Mouse (Mus musculus) T-helper 1 cell (primary cell): ENCODE measurements around the gene Slc13a3.
"Not testable (repeated sequence)": the region's sequence is repeated elsewhere in the genome, so short reads cannot be mapped to it uniquely, and the experiment has no call there.

ENCODE experiments used
- in situ Hi-C: fragments of 300-600 bp; cut with MboI, MseI; formaldehyde crosslinking; loops from one replicate; pipeline ENCODE4 v1.15.1; 2025; ENCODE audit warnings: high pct_unique_total_duplicates

Slc13a3 gene

GRCm38 (mm10) chr2:165473003-165473402 lies at the start of gene Slc13a3:
Gene Slc13a3, minus strand, starts transcription at chr2:165473230.
- in situ Hi-C loops: no loop called here

- in situ Hi-C loops: no loop called here
Observed at GRCm38 (mm10) chr2:165515178-165515728, 42.2 kb upstream of the Slc13a3 start.

- in situ Hi-C loops: no loop called here
Observed at GRCm38 (mm10) chr2:165512870-165513600, 40.0 kb upstream of the Slc13a3 start.

- in situ Hi-C loops: no loop called here
Observed at GRCm38 (mm10) chr2:165512426-165512825, 39.4 kb upstream of the Slc13a3 start.

- in situ Hi-C loops: not testable (repeated sequence)
Observed at GRCm38 (mm10) chr2:165511530-165511929, 38.5 kb upstream of the Slc13a3 start.

- in situ Hi-C loops: not testable (repeated sequence)
Observed at GRCm38 (mm10) chr2:165510914-165511458, 38.0 kb upstream of the Slc13a3 start.

- in situ Hi-C loops: no loop called here
Observed at GRCm38 (mm10) chr2:165510466-165510865, 37.4 kb upstream of the Slc13a3 start.

- in situ Hi-C loops: no loop called here
Observed at GRCm38 (mm10) chr2:165509686-165510085, 36.7 kb upstream of the Slc13a3 start.

GRCm38 (mm10) chr2:165503259-165504203 lies 30.5 kb upstream of the Slc13a3 start, which contains the start of gene Slc2a10:
Gene Slc2a10, plus strand, starts transcription at chr2:165503787.
- in situ Hi-C loops: no loop called here

- in situ Hi-C loops: no loop called here
Observed at GRCm38 (mm10) chr2:165498816-165499215, 25.8 kb upstream of the Slc13a3 start.

- in situ Hi-C loops: no loop called here
Observed at GRCm38 (mm10) chr2:165497706-165498275, 24.8 kb upstream of the Slc13a3 start.

- in situ Hi-C loops: no loop called here
Observed at GRCm38 (mm10) chr2:165496251-165496650, 23.2 kb upstream of the Slc13a3 start.

GRCm38 (mm10) chr2:165494495-165494894 lies 21.5 kb upstream of the Slc13a3 start:
- in situ Hi-C loops: loop anchor here (5.0 kb wide), 2 partner anchors 132 to 1303 kb away; no protein-coding TSS in a partner anchor

GRCm38 (mm10) chr2:165493587-165494210 lies 20.7 kb upstream of the Slc13a3 start:
- in situ Hi-C loops: loop anchor here (5.0 kb wide), 2 partner anchors 131 to 1304 kb away; no protein-coding TSS in a partner anchor

- in situ Hi-C loops: loop anchor here (5.0 kb wide), 2 partner anchors 131 to 1304 kb away; no protein-coding TSS in a partner anchor
Observed at GRCm38 (mm10) chr2:165492648-165493553, 19.9 kb upstream of the Slc13a3 start, which contains the start of gene Trp53rka. Gene Trp53rka, minus strand, starts transcription at chr2:165493324.

GRCm38 (mm10) chr2:165486881-165487535 lies 14.0 kb upstream of the Slc13a3 start:
- in situ Hi-C loops: no loop called here

GRCm38 (mm10) chr2:165486401-165486800 lies 13.4 kb upstream of the Slc13a3 start:
- in situ Hi-C loops: no loop called here

GRCm38 (mm10) chr2:165485826-165486225 lies 12.8 kb upstream of the Slc13a3 start:
- in situ Hi-C loops: no loop called here

GRCm38 (mm10) chr2:165484152-165484551 lies 11.1 kb upstream of the Slc13a3 start:
- in situ Hi-C loops: no loop called here
